Mouse (Mus musculus): ENCODE measurements around the gene Pet100. TPM values are rescaled to one million over a fixed set of nuclear protein-coding genes. Genes with fewer than 3 reads are reported as not detected.
"Not testable (repeated sequence)": the region's sequence is repeated elsewhere in the genome, so short reads cannot be mapped to it uniquely, and the experiment has no call there.

Pet100 gene
- polyA plus RNA-seq (2012; rRNA removed): 4.7 and 6.9 TPM in 2 replicates

DNA sequence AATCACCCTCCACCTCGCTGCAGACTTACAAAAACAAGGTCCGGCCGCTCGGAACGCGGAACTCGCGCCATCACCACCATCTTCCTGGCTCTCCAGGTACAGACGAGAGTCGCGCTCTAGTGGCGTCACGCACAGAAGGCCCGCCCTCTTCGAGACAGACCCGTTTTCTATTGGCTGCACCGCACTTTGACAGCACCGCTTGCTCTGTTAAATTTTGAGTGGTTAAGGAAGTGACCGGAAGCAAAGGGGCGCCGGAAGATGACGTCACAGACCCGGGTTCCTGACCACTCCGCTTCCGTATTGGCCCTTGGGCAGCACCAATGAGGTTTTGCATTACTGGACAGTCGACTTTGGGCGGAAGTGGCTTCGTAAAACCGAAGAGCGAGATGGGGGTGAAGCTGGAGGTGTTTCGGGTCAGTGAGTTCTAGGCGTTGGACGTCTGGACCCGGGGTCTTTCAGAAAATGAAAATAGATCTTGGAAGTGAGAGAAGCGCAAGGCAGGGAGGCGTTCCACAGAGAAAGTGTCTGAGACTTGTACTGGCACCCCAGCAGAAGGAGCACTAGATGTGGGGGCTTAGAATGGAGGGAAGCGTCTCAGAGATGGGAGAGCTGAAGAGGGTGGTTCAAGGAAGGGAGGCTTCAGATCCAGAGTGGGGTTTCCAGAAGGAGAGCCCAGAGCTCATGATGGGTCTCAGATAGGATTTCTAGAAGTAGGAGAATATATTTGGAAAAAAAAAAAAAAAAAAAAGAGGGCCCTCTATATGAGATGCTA lies at the start of gene Pet100, which contains the start of gene Xab2:
TSS of gene Pet100 (plus strand) at position 350 of the 772 bp plus-strand sequence.
TSS of gene Xab2 (minus strand) at position 118 of the 772 bp plus-strand sequence.
- peaks cover 6% of the 10 kb centered on the region for H3K4me1 ChIP-seq (replicated peaks; ENCODE audit: control insufficient read depth, insufficient read depth, low read length)
- H3K27me3 ChIP-seq (ENCODE audit: control insufficient read depth, insufficient read depth, low read length): no peaks in the 10 kb centered on the region
- no peak within 1 kb of the TSS; the same call in 1 of the 2 replicates for H3K27ac ChIP-seq (ENCODE audit: control insufficient read depth, insufficient read depth, low read length)
- H3K4me3 ChIP-seq (ENCODE audit: control insufficient read depth, insufficient read depth, low read length): peak within 1 kb of the TSS; percentile 54
- TF ChIP-seq CTCF (IDR thresholded peaks at IDR 0.05; ENCODE audit: borderline replicate concordance, control insufficient read depth, extremely low read depth, insufficient read depth, low read length, poor library complexity) (peak; percentile 21; the same call in 1 of the 2 replicates), POLR2A (IDR thresholded peaks at IDR 0.05; ENCODE audit: control insufficient read depth, extremely low read depth, insufficient read depth, low read length, poor library complexity) (no peak)
- WGBS: under 1% methylated on average over 37 of the region's 37 CpGs
- H3K36me3 ChIP-seq (ENCODE audit: control insufficient read depth, insufficient read depth, low read length): peaks cover 6% of the 10 kb centered on the region
- peak; percentile 96 for DNase-seq

- H3K27me3 ChIP-seq (ENCODE audit: control insufficient read depth, insufficient read depth, low read length): no peaks in the 10 kb centered on the region
- DNase-seq: no peak
- TF ChIP-seq POLR2A (IDR thresholded peaks at IDR 0.05; ENCODE audit: control insufficient read depth, extremely low read depth, insufficient read depth, low read length, poor library complexity) (no peak), CTCF (IDR thresholded peaks at IDR 0.05; ENCODE audit: borderline replicate concordance, control insufficient read depth, extremely low read depth, insufficient read depth, low read length, poor library complexity) (no peak)
- H3K4me3 ChIP-seq (ENCODE audit: control insufficient read depth, insufficient read depth, low read length): no peak overlapping the region
- H3K36me3 ChIP-seq (ENCODE audit: control insufficient read depth, insufficient read depth, low read length): no peaks in the 10 kb centered on the region
- 97% methylated on average over 3 of the region's 3 CpGs for WGBS
- no peak overlapping the region for H3K27ac ChIP-seq (ENCODE audit: control insufficient read depth, insufficient read depth, low read length)
- no peaks in the 10 kb centered on the region for H3K4me1 ChIP-seq (replicated peaks; ENCODE audit: control insufficient read depth, insufficient read depth, low read length)
These were observed 46.8 kb upstream of the Pet100 start for GRCm38 (mm10) chr8:3574546-3574945.

- Histone ChIP-seq H3K4me3 (ENCODE audit: control insufficient read depth, insufficient read depth, low read length) (no peak overlapping the region), H3K27me3 (ENCODE audit: control insufficient read depth, insufficient read depth, low read length) (no peaks in the 10 kb centered on the region), H3K36me3 (ENCODE audit: control insufficient read depth, insufficient read depth, low read length) (no peaks in the 10 kb centered on the region), H3K27ac (ENCODE audit: control insufficient read depth, insufficient read depth, low read length) (no peak overlapping the region), H3K4me1 (replicated peaks; ENCODE audit: control insufficient read depth, insufficient read depth, low read length) (no peaks in the 10 kb centered on the region)
- no peak for DNase-seq
- WGBS: 77% methylated on average over 15 of the region's 15 CpGs
- TF ChIP-seq POLR2A (IDR thresholded peaks at IDR 0.05; ENCODE audit: control insufficient read depth, extremely low read depth, insufficient read depth, low read length, poor library complexity): no peak
- no peak for TF ChIP-seq CTCF (IDR thresholded peaks at IDR 0.05; ENCODE audit: borderline replicate concordance, control insufficient read depth, extremely low read depth, insufficient read depth, low read length, poor library complexity)
These were observed 45.0 kb upstream of the Pet100 start for GRCm38 (mm10) chr8:3576211-3576960.

DNA sequence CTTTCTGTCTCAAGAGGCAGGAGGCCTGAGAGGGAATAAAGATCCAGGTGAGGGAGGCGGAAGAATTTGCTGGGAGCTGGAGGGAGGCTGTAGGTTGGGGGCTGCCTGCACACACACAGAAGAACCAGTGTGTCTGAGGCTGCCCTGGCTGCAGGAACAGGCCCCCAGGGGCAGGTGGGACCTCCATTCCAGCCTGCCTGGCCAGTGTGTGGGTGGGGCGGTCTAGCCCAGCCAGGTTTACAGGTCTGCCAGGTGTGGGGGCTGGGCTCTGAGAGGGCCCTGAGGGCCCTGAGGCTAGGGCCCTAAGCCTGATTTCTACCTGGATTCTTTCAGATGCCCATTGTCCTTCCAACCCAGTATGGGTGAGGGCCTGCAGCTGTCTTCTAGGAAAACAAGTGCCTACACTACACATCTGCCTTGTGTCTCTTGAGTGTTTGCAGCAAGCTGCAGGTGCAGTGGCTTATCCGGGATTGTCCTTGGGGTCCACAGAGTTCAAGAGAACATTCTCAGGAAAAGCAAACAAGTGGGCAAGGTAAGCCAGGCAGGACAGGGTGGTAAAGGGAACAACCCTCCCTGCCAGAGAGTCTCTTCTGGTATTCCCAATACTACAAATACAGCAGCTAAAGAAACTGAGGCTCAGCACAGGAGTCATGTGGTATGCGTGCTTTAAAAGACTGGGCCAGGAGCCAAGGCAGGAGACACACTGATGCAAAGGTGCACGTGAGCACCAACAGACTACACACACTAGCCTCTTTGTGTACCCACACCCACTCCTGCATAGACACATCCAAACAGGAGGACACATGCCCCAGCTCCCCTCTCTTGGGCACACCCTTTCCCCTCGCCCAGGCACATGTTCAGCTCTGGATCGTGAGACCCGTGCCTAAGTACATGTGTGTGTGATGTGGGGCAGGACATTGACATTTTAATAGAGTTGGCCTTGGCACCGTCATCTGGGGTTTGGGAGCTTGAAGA lies 41.7 kb upstream of the Pet100 start:
- WGBS: 91% methylated on average over 9 of the region's 9 CpGs
- TF ChIP-seq POLR2A (IDR thresholded peaks at IDR 0.05; ENCODE audit: control insufficient read depth, extremely low read depth, insufficient read depth, low read length, poor library complexity) (no peak), CTCF (IDR thresholded peaks at IDR 0.05; ENCODE audit: borderline replicate concordance, control insufficient read depth, extremely low read depth, insufficient read depth, low read length, poor library complexity) (no peak)
- H3K27me3 ChIP-seq (ENCODE audit: control insufficient read depth, insufficient read depth, low read length): no peaks in the 10 kb centered on the region
- no peaks in the 10 kb centered on the region for H3K4me1 ChIP-seq (replicated peaks; ENCODE audit: control insufficient read depth, insufficient read depth, low read length)
- DNase-seq: no peak
- H3K36me3 ChIP-seq (ENCODE audit: control insufficient read depth, insufficient read depth, low read length): no peaks in the 10 kb centered on the region
- no peak overlapping the region for H3K4me3 ChIP-seq (ENCODE audit: control insufficient read depth, insufficient read depth, low read length)
- H3K27ac ChIP-seq (ENCODE audit: control insufficient read depth, insufficient read depth, low read length): no peak overlapping the region

DNA sequence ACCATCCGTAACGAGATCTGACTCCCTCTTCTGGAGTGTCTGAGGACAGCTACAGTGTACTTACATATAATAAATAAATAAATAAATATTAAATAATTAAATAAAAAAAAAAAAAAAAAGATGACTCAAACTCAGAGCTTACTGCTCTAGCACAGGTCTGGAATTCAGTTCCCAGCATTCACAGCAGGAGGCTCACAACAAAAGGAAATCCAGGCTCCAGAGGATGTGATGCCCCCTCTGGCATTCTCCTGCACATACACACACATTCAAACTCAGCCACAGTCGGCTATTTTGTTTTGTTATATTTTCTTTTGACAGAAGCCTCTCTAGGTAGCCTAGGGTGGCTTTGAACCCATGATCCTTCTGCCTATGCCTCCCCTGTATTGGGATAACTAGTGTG lies 39.4 kb upstream of the Pet100 start:
- not testable (repeated sequence) for H3K4me1 ChIP-seq (replicated peaks; ENCODE audit: control insufficient read depth, insufficient read depth, low read length); H3K4me3 ChIP-seq (ENCODE audit: control insufficient read depth, insufficient read depth, low read length); H3K27ac ChIP-seq (ENCODE audit: control insufficient read depth, insufficient read depth, low read length); DNase-seq; H3K36me3 ChIP-seq (ENCODE audit: control insufficient read depth, insufficient read depth, low read length); H3K27me3 ChIP-seq (ENCODE audit: control insufficient read depth, insufficient read depth, low read length)
- 96% methylated on average over 3 of the region's 3 CpGs for WGBS

DNA sequence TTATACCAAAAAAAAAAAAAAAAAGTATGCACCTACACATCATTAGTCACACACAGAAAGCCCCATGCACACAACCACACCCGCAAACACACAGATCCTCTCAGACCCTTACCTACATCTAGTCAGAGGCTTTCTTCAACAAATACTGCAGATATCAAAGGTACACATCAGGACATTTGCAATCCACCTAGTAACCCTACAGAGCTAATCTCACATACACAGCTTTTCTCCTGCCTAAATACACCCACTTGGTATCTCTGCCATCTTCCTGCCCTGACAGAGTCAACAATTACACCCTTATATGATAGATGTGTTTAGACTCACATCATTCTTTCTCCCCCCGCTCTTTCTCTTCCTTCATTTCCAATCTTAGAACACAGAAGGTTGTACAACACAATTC lies 34.9 kb upstream of the Pet100 start:
- TF ChIP-seq CTCF (IDR thresholded peaks at IDR 0.05; ENCODE audit: borderline replicate concordance, control insufficient read depth, extremely low read depth, insufficient read depth, low read length, poor library complexity) (no peak), POLR2A (IDR thresholded peaks at IDR 0.05; ENCODE audit: control insufficient read depth, extremely low read depth, insufficient read depth, low read length, poor library complexity) (no peak)
- Histone ChIP-seq H3K4me1 (replicated peaks; ENCODE audit: control insufficient read depth, insufficient read depth, low read length) (peaks cover 12% of the 10 kb centered on the region; the same call in 1 of the 2 replicates), H3K27ac (ENCODE audit: control insufficient read depth, insufficient read depth, low read length) (no peak overlapping the region), H3K27me3 (ENCODE audit: control insufficient read depth, insufficient read depth, low read length) (peaks cover 10% of the 10 kb centered on the region), H3K36me3 (ENCODE audit: control insufficient read depth, insufficient read depth, low read length) (no peaks in the 10 kb centered on the region), H3K4me3 (ENCODE audit: control insufficient read depth, insufficient read depth, low read length) (no peak overlapping the region)
- DNase-seq: no peak
- 93% methylated on average over 2 of the region's 2 CpGs for WGBS

All from thymus, adult 2 months (tissue).